Mouse (Mus musculus) granulocyte monocyte progenitor cell, adult 5-6 weeks (primary cell): Measurements from ENCODE around the gene Gm21818. TPM values are rescaled to one million over a fixed set of nuclear protein-coding genes. Genes with fewer than 3 reads are reported as not detected.
"Not testable (repeated sequence)": the region's sequence is repeated elsewhere in the genome, so short reads cannot be mapped to it uniquely, and the experiment has no call there.

ENCODE experiments used
- ATAC-seq: replicated peaks from 2 replicates; pipeline ENCODE4 v1.8.0; 2016; ENCODE audit warnings: mild to moderate bottlenecking, moderate TSS enrichment, inconsistent platforms; ENCODE audit not compliant: poor library complexity, severe bottlenecking
- total RNA-seq, 2 experiments: library from RNA; stranded (forward) in 1 of 2; stranded (reverse) in 1 of 2; fragments of 200-712, 200-1000 nt in 1 of 2; fragments of >200 nt in 1 of 2; fragmentation: Nextera tagmentation in 1 of 2; gene quantifications; 2 replicates each; pipeline ENCODE4 v1.2.3; 2014 to 2017

The Gm21818 gene
- total RNA-seq (2014; fragmentation: Nextera tagmentation): not detected in 2 replicates
- not detected in 2 replicates for total RNA-seq (2017)

DNA sequence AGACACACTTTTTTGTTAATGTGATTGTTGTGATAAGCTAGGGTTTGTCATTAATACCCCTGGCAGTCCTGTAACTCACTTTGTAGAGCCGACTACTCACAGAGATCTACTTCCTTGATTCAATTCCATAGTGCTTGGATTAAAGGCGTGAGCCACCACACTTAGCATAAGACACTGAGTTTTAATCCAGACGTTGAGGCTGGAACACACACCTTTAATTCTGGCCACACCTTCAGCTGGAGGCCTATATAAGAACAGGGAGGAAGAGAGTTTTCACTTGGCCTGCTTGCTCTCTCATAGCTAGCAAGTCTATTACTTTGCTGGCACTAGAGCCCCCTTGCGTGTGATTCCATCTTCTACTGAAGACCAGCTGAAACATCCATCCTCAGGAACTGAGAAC, at the start of gene Gm21818:
TSS of gene Gm21818 (plus strand) at position 301 of the 400 bp plus-strand sequence.
- not testable (repeated sequence) for ATAC-seq

DNA sequence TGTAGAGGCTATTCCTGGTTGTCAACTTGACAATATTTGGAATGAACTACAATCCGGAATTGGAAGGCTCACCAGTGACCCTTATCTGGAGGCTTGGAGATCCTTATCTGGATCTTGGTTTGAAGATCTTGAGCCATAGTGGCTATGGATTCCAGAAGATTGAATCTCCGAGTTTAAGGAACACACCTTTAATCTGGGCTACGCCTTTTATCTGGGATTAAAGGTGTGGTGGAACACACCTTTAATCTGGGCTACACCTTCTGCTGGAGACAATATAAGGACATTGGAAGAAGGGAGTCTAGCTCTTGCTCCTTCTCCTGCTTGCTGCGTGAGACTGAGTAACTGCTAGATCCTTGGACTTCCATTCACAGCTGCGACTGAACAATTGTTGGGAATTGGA, 32.3 kb upstream of the Gm21818 start, which contains the start of gene Gm20767:
TSS of gene Gm20767 (plus strand) at position 301 of the 400 bp plus-strand sequence.
- ATAC-seq: not testable (repeated sequence)

DNA sequence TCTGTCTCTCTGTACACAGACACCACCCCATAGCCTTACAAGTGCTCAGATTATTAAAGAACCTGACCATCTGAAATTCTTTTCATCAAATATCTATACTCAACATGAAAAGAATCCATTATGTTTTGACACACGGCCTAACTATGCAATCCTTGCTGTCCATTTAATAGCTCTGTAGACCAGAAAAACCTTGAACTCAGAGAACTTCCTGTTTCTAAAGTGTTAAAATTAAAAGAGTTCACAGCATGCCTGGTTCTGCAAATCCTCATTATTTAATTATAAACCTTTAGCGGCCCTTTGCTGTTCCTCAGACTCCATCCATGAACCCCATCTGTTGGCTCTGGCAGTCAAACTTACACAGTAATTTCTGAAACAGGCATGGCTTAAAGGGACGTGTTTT, 29.9 kb upstream of the Gm21818 start:
- ATAC-seq: peak; percentile 80

DNA sequence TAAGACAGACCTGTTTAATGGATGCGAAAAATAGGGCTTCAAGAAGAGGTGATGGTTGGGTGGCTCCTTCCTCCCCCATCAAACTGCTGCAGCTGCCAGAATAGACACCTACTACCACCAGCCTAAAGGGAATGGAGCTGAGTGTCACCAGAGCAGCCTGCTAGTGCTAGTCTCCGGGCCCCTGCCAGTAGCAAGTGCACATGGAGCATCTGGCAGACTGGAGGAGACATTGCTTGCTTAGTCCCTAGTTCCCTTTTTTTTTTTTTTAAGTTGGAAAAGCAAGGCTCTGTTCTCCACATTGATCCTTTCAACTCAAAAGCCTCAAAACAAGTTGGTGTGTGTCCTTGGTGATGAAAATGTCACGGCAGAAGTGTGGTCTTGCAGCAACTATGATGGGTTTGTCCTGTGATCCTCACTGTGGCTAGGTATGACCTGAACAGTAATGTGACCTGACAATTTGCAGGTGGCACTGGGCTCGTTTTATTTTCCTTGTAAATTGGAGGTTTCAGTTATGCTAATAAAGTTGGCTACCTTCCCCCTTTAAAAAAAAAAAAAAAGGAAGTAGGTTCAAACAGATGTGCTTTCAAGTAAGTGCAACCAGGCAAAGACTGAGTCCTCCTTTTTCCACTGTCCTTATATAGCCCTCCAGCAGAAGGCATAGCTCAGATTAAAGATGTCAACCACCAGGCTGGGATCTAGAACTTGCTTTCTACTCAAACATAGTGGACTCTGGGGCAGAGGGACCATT, 22.4 kb upstream of the Gm21818 start:
- peak; percentile 73 for ATAC-seq

DNA sequence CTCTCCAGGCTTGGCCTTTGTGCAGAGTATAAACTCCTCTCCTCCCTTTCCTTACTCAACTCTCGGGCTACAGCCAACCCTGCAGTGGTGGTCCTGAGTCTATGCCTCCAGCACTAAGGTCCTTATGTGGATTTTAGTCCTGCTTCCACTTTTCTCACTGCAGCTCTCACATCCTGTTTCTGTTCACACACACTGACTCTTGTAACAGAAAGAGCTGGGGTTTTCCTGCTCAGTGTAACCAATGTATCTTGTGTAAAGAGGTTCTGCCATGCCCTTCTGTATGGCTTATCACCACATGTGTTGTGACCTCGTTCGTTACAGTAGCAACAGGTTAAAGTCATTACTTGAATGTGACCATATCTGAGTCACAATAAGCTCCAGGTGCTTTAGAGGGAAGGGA, 21.6 kb upstream of the Gm21818 start:
- peak; percentile 52 for ATAC-seq

DNA sequence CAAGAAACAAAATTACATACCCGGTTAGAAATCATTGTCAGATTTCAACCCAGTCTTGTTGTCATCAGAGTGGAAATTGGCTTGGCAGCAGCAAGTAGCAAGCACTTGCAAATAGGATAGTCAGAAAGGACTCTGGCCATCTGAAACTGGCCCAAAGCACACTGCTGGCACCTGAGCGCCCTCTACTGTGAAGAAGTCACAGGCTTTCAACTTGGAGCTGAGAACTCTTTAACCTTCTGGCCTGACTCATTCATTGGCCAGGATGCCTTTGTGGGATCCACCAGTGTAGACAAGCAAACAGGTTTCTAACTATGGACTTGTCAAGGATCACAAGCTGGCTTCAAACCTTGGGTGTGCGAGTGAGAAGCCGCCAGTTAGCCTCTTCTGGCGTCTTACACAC, 3.9 kb upstream of the Gm21818 start:
- ATAC-seq: peak; percentile 91

DNA sequence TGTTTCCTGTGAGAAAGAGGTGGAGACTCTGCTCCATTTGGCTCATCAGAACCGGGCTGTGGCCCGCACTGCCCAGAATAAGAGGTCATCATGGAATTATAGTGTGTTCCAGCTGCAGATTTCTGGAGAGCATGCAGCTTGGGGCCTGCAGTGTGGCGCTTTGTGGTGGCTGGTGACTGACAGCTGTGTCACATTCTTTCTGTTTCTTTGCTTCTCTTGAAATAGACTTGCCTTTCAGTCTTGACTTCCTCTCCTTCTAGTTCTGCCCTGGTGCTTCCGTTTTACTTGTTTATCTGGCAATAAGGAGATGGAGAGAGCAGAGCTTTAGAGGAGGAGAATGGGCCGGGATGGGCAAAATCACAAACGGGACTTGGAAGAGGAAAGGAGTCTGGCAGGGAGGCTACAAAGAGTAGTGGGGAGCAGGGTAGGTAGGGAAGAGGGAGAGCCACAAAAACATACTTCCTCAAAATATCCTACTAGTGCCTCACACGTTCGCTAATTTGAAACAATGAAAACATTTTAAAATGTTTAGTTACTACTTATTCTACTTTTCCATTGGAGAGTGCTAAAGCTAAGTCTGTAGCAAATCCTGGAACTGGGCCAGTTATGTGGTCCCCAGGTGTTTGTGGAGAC, 24.1 kb downstream of the Gm21818 start:
- peak; percentile 64 for ATAC-seq

DNA sequence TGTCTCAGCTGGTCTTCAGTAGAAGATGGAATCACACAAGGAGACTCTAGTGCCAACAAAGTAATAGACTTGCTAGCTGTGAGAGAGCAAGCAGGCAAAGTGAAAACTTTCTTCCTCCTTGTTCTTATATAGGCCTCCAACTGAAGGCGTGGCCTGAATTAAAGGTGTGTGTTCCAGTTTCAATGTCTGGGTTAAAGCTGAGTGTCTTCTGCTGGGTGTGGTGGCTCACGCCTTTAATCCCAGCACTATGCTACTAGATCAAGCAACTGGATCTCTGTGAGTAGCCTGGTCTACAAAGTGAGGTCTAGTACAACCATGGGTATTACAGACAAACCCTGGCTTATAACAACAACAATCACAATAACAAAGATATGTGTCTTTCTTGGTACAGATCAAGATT, 43.6 kb downstream of the Gm21818 start, which contains the start of gene Gm21762:
TSS of gene Gm21762 (minus strand) at position 101 of the 400 bp plus-strand sequence.
- ATAC-seq: not testable (repeated sequence)

DNA sequence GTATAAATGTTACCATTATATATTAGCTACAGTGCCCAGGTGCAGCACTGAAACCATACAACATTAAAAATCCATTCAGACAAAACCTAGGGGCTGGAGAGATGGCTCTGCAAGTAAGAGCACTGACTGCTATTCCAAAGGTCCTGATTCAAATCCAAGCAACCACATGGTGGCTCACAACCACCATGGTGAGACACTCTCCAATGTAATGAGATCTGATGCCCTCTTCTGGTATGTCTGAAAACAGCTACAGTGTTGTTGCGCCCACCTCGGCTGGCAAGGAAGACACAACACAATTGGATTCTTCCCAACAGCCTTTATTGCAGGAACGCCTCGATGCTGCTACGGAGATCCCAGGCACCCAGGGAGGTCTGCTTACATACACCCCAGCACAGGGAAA, 48.7 kb downstream of the Gm21818 start:
- ATAC-seq: peak; percentile 74

DNA sequence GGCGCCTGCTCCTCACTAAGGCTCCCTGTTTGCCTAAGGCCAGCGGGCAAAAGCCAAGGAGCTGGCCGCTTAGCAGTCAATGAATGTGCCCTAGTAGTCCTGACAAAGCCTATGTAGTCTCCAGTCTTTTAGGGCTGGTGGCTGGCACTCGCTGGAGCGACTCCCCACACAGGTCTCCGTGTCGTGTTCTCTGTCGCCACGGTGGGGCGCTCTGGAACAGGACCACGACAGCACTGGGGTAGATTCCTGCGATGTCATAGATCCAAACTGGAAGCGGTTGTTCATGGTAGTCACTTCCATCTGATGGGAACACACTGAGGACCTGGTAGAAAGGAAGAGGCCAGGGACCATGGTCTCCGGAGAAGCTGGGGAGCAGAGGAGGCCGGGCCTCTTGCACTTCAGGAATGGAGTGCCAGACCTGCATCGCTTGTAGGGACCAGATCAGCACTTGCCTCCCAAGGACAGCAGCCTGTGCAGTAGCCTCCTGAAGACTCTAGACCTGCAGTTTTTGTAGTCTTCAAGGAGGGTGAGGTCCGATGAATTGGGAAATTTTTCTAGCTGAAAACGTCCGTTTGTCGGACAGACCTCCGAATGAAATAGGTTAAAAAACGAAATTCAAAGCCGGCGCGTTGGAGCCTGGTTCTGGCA, 50.9 kb downstream of the Gm21818 start:
- peak; percentile 76 for ATAC-seq

Other genes starting within 250 kb of the Gm21818 start
- gene Gm21761, start 243.2 kb upstream of the Gm21818 start, total RNA-seq (2014; fragmentation: Nextera tagmentation): not detected in 2 replicates
- not detected in 2 replicates for gene Gm21761, start 243.2 kb upstream of the Gm21818 start, total RNA-seq (2017)
- gene B020031M17Rik, start 221.6 kb upstream of the Gm21818 start, total RNA-seq (2014; fragmentation: Nextera tagmentation): not detected in 2 replicates
- gene B020031M17Rik, start 221.6 kb upstream of the Gm21818 start, total RNA-seq (2017): not detected in 2 replicates
- not detected in 2 replicates for gene Gm36079, start 145.4 kb upstream of the Gm21818 start, total RNA-seq (2014; fragmentation: Nextera tagmentation)
- not detected in 2 replicates for gene Gm36079, start 145.4 kb upstream of the Gm21818 start, total RNA-seq (2017)
- gene Gm21188, start 120.2 kb upstream of the Gm21818 start, total RNA-seq (2014; fragmentation: Nextera tagmentation): 63.0 and 68.6 TPM in 2 replicates
- gene Gm21188, start 120.2 kb upstream of the Gm21818 start, total RNA-seq (2017): 31.0 and 37.9 TPM in 2 replicates
- not detected in 2 replicates for gene Gm20767, start 32.2 kb upstream of the Gm21818 start, total RNA-seq (2014; fragmentation: Nextera tagmentation)
- gene Gm20767, start 32.2 kb upstream of the Gm21818 start, total RNA-seq (2017): not detected in 2 replicates
- not detected in 2 replicates for gene Gm21762, start 43.5 kb downstream of the Gm21818 start, total RNA-seq (2014; fragmentation: Nextera tagmentation)
- not detected in 2 replicates for gene Gm21762, start 43.5 kb downstream of the Gm21818 start, total RNA-seq (2017)
- not detected in 2 replicates for gene Gm21731, start 66.7 kb downstream of the Gm21818 start, total RNA-seq (2014; fragmentation: Nextera tagmentation)
- gene Gm21731, start 66.7 kb downstream of the Gm21818 start, total RNA-seq (2017): not detected in 2 replicates
- not detected in 2 replicates for gene AF067061, start 90.7 kb downstream of the Gm21818 start, total RNA-seq (2014; fragmentation: Nextera tagmentation)
- not detected in 2 replicates for gene AF067061, start 90.7 kb downstream of the Gm21818 start, total RNA-seq (2017)
- gene BC147527, start 128.0 kb downstream of the Gm21818 start, total RNA-seq (2014; fragmentation: Nextera tagmentation): 4.1 and 10.2 TPM in 2 replicates
- 13.6 and 38.4 TPM in 2 replicates for gene BC147527, start 128.0 kb downstream of the Gm21818 start, total RNA-seq (2017)
- gene Tcstv3, start 144.4 kb downstream of the Gm21818 start, total RNA-seq (2014; fragmentation: Nextera tagmentation): not detected in 2 replicates
- not detected in 2 replicates for gene Tcstv3, start 144.4 kb downstream of the Gm21818 start, total RNA-seq (2017)